Mouse (Mus musculus) c-Kit-negative CD71-positive TER-119-positive erythroid progenitor cells, embryonic 14.5 days (primary cell): ENCODE measurements around the gene Fopnl.

Source experiments
- DNase-seq: peaks from one replicate; pipeline ENCODE4 v3.0.0-alpha.2; 2013; ENCODE audit warnings: low read depth, low spot score

The Fopnl gene

DNA sequence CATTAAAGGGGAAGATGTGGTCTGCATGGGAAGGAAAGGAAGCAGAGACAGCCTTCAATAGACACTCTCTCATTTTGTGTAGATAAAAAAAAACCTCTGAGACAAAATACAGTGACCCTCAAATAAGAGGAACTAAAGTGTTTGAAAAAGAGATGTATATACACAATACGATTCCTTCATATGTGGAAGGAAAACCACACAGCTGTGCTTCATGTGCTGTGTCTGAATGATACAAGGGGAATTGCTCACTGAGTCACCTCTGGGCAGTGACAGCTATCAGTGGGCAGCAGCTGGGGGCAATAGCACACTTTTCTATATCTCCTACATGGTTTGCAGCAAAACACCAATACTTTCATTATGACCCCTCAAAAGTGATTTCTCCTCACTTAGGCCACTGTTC lies 9.8 kb downstream of the Fopnl start:
- DNase-seq = no peak

DNA sequence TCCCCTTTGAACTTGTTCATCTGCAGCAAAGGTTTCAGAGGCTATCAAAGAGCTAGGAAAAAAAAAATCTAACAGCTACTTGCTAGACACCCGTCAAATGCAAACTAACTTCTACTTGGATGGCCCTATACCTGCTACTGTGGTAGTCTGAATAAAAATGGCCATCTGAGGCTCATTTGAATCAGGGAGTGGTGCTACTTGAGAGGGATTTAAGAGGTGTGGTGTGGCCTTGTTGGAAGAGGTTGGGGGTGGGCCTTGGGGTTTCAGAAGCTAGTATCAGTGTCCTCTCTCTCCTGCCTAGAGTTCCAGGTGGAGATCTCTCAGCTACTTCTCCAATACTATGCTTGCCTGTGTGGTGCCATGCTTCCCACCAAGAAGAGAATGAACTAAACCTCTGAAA lies 10.8 kb downstream of the Fopnl start:
- DNase-seq = no peak

DNA sequence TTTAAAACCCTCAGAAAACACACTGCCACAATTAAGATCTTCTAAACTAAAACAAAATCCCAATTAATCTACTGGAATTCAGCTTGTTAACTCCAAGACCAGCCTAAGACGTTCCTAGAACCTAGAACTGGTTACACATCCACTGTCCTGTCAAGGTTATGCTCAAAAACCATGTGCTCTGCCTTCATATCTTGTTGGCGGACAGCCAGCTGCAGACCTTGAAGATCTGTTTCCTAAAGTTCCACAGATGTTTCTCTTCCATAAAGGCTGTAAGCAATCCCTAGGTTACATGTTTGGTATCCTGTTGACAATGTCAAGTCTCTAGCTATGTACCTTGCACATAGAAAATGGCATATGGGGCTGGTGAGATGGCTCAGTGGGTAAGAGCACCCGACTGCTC lies 12.4 kb downstream of the Fopnl start:
- no peak for DNase-seq

DNA sequence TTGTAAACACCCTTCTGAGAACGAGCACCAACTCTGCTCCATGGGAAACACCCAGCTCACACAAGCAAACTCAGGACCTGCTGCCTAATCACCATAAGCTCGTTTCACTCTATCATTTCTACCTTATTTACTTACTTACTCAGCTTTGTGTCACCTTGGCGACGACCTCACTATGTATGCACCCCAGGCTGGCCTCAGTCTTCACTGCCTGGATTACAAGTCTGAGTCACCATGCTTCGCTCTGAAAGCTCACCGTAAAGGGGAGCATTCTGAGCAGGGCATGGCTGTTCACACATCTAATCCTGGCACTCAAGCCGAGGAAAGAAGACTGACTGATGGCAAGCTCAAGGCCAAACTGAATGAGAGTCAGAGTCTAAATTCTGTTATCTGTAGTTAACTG lies 13.5 kb downstream of the Fopnl start:
- no peak for DNase-seq

DNA sequence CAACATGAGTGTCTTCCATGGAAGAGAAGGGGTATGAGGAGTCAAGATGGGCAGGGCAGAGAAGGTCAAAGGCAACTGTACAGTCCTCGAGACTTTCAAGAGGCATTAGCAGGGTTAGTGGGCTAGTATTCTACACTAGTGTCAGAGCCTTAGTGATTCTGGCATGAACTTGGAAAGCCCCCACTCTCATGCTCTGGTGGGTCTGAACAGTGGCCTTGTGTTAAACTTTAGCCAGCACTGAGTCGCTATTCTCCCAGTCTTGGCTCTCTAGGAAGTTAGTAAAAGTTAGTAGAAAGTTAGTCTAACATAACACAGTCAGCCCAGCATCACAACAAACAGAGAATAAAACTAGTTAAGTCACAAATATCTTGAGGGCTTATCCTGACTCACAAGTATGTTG lies 14.1 kb downstream of the Fopnl start:
- DNase-seq = no peak

DNA sequence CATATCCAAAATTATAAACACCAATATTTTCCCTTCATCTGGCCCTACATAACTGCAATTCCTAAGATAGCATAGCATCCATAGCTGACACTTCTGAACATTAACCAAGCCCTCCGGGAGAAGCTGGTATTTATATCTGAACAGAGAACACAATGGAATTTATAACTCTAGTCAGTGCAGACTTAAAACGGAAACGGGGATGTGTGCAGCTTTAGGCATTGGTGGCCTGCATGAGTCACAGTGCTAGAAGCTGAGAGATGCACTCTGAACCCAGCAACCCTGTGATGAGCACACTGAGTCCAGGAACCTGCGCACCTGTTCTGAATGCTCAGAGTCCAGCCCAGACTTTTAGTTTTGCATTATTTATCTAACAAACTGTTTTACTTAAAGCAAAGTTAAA lies 18.7 kb downstream of the Fopnl start:
- DNase-seq = no peak

DNA sequence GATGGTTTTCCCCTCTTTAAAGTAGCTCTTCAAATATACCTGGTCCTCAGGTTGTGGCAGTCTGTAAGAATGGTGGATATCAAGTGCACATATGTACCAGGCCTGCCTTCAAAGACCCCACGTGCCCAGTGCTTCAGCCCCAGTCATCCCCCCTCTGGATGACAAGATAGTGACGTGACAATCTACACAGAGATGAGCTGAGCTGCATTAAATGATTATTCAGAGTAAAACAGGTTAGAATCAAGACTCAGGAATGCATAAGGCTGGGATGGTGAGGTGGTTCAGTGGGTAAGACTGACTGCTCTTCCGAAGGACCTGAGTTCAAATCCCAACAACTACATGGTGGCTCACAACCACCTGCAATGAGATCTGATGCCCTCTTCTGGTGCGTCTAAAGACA lies 19.5 kb downstream of the Fopnl start:
- DNase-seq = no peak

DNA sequence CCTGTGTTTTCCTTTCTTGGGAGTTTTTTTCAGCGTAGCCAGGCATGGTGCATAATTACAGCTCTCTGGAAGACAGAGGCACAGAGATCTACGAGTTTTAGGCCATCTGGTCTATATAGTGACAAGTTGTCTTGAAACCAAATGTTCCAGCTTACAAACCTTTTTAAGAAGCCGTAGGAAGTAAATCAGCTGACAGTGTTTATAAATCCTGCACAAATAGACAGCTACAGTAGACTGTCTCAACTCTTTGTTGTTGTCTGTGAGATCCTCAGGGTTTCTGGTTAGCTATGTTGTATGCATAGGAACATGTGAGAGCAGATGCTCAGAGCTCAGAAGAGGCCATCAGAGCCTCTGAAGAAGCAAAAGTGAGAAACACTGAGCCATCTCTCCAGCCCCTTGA lies 20.1 kb downstream of the Fopnl start:
- DNase-seq = no peak

DNA sequence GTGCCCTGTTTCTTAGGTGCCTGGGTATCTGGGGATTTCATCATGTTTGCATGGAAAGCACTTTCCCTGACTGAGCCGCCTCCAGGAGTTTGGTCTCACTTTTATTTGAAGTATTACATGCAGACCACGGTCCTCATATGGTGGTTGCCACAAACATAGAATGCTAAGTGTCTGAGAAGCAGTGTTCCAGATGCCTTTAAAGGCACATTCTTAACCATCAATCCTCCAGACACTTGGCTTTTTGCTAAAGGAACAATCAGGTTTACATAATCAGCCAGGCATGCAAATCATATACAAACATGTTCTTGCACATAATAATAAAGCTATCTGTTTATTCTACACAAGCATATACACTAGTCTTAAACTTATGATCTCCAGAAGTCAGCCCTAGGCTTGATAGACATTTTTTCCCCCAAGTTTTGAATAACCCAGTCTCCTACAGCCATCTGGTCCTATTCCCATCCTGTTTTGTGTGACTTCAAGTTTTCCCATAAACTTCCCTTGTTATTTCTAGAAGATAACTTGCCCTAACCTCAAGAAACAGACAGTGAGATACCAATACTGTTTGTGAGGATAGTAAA lies 20.6 kb downstream of the Fopnl start:
- DNase-seq = no peak

DNA sequence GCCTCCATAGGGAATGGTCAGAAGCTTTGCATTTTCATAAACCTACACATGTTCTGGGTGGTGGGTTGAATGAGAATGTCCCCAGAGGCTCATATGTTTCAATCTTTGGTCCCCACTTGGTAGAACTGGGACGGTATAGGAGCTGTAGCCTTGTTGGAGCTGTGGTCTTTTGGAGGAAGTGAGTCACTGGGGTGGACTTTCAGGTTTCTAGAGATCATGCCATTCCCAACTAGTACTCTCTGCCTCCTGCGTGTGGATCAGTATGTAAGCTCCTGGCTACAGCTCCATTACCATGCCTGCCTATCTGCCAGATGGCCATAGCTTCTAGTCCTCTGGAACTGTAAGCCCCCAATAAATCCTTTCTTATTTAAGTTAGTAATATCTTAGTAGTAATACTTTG lies 21.9 kb downstream of the Fopnl start:
- no peak for DNase-seq

DNA sequence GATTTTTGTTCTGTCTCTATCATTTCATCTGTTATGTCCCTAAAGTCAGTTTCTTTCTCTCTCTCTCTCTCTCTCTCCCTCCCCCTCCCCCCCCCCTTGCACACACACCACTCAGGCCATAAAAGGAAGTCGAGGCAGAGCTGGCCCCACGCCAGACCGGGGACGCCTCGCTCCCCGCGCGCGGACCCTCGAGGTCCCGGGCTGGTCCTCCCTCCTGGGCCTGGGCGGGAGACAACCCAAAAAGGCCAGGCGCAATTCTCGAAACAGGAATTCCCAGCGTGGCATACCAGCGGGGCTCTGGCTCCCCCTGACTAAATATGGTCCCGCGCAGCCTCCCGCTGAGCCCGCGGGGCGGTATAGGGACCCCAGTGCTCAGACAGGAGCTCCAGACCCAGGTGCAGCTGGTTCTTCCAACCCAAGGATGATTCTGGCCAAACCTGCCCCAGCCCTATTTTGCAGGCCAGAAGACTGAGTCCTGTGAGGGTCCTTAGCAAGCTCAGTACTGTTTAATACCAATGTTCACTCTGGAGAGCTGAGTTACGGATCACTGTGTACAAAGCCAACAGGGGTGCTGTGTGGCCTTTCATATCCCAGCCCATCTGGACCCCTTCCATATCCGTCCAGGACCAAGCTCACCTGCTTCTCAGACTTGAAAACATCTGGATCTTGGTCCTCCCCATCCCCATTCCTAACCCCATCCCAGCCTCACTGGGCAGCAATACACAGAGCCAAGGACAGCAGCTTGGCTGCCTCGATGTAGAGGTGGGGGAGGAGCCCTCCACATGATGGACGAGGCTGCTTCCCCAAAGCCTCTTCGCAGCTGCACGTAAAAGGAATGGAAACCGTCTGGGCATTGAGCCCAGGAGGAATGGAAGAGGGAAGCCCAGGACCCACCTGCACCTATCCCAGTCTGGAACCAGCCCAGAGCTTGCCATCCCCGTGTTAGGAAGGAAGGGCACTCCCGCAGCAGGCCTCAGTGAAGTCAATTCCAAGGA lies 24.7 kb downstream of the Fopnl start:
- DNase-seq = no peak

DNA sequence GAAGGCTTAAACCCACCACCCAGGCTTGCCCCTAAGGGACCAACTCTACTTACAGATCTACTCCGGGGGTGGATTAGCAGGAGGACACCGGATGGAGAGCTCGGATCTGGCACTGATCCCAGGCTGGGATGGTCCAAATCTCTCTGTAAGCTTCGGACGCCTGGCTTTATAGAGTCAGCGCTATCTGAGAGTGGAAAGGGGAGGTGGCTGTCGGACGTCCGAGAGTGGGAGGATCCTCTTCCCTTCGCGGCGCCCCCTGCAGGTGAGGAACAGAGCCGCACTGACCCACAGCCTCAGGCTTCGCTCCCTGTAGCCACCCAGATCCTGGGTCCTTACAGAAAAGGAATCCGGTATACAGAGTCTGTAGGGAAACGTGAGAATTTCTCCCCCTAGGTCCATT lies 26.0 kb downstream of the Fopnl start, which contains the start of gene Myh11:
Gene Myh11 (minus strand): TSS at position 150 of the 400 bp plus-strand sequence.
- no peak for DNase-seq

DNA sequence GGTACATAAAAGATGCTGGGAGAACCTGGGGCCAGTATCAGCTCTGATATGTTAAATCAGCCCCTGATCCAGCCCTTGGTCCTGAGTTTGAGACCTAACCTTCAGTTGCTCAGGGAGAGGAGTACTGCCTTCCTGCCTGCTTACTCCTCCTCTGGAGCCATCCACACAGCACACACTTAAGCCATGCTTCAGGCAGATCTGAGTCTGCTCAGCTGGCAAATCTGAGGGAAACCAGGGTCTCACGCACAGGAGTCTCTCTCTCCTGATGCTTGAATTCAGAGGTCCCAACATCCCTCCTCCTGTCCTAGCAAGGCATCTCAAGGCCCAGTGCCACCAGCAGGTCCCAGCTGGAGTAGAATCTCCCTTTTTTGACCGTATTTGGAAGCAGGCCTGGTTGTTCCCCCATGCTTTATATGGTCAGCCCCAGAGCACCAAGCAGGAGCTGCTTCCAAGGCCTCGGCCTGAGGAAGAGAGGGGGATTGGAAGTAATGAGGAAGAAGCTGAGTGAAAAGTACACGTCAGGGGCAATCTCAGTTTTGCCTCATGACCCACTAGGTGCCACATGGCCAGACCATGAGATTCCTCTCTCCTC lies 44.7 kb downstream of the Fopnl start:
- DNase-seq = no peak

DNA sequence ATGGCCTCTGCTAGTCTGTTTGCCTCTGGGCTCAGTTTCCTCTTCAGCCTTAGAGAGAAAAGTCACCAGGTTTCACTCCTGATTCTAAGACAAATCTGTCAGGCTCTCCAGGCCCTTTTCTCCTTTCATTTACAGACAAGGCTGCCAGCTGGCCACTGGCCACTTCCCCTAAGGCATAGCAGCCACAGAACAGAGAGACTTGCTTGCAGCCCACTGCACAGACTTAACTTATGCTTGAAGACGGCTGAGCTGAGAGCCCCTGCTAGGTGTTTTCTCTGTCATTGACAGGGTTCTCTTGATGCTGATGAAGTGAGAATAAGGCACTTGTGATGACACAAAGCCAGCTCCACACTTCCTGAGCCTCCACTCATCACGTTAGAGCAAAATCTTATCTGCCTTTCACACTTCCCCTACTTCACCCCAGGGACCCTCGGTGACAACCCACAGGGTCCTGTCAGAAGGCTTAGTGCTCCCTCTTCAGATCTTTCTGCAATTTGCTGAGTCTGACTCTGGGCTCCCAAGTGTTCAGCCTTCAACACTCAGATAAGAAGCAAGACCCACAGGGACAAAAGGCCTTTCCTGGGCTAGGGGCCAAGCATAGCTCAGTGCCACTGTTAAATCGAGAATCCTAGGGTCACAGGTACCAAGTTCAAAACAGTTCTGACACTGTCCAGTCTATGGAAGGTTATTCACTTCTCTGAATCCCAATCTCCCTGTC lies 51.8 kb downstream of the Fopnl start:
- no peak for DNase-seq

DNA sequence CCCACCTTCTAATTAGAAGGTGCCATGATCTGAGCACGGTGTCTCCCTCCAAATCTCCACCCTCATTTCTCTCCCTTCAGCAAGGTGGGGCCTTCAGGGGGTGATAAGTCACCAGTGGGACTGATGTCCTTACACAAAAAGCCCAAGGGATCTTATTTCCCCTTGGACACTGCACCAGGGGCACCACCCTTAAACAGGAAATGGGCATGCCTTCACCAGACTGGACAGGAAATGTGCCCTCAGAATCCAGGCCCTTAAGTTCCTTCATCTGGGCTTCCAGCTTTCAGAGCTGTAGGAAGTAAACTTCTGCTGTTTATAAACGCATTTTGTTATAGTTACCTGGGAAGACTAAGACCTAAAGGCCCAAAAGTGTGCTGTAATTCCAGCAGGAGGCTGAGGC lies 52.7 kb downstream of the Fopnl start:
- no peak for DNase-seq

DNA sequence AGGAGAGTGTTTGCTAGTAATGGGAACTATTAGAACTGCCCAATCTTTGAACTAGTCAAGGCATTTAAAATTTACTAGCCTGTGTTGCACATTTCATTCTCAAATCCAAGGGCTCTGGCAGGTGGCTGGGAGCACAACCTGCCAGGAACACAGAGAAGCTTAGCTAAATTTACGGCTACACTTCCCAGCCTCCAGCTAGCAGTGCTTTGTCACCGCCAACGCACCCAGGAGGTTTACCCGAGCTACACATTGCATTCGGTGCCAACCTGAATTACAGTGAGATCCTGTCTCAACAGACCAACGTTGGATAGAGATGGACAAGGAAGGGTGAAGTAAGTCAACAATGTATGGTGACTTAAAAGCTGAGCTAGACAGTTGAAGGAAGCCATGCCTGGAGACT lies 54.0 kb downstream of the Fopnl start:
- DNase-seq = no peak

DNA sequence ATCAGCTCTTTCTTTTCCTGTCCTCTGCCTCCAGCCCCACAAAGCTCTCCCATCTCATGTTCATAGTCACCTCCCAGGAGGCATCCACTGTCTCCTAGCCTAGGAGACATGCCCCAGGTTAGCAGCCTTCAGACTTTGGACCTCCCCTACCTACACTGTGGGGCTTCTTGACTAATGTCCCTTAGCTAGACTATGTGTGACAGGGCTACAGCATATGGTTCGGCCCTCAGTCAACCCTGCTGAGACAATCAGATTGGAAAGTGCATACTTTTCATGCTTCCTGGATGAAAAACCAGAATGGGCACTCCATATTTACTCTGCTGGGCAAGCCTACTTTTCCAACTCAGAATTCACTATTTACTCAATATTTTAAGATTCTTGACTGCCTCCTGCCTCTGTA lies 54.8 kb downstream of the Fopnl start:
- no peak for DNase-seq

DNA sequence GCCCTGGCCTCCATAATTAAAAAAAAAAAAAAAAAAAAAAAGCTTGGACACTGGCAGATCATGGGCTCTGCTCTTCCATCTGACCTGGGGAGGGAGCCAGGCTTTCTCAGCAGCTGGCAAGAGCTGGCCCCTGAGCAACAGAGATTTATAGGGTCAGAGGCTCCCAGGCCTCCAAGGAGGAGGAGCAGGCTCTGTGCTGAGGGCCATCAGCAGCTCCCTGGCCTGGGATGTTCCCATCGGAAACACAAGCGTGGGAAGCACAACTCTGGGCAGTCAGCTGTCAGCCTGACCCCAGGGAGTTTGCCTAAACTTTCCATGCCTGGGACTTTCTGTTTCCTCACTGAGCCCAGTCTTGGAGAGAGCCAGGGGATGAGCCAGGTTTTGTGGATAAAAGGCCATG lies 58.3 kb downstream of the Fopnl start:
- DNase-seq = no peak

DNA sequence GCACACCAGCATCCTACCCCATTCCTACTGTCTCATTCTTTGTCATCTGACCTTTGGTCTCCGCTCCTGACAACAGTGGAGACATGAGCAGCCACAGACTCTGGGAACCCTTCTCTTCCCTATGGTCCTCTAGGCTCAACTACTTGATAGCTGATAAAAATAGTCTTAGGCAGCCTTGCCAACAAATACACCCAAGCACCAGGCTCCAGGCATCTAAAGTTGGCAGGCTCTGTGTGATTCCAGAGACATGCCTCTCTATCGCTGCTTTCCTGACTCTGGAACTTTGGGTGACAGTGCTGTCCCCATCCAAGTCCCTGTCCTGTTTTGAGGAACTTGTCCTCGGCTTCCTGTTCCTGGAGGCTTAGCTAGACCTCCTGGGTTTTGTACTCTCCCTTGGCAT lies 63.6 kb downstream of the Fopnl start:
- DNase-seq = no peak

DNA sequence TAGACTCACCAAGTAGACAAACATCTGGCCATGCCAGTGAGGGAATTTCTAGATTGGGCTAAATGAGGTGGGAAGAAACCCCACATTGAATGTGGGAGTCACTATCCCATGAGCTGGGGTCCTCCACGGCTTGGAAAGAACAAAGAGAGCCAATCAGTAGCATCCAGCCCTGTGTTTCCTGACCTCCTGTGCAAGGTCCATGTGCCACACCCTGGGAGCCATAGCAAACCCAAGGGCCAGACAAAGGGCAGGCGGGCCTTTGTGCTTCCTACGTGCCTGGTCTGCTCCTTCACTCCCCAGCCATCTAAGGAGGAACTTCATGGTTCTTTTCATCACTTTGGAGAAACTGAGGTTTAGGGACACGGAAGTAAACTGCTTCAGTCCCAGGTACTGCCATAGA lies 64.3 kb downstream of the Fopnl start:
- DNase-seq = no peak

DNA sequence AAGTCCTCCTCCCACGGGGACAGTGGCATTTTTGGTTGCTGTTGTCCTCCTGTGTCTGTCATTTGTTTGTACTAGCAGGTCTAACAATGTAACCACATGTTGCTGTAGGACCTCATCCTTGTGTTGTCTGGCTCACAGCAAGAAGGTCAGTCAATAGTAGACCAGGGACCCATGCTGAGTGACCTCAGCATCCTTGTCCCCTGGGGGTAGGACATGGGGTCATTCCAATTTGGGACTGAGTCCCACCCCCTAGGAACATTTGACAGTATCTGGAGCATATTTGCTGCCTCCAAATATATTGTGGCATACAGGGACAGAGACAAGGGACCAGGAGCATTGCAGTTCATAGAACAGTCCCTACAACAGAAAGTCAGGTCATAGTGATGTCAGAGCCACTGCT lies 67.3 kb downstream of the Fopnl start:
- no peak for DNase-seq
